Mouse (Mus musculus) 416B (cell line): ENCODE data around the gene Fcmr.

Experiments used
- DNase-seq: peaks from one replicate; pipeline ENCODE4 v3.0.0; 2011; ENCODE audit warnings: low read depth

The Fcmr gene

GRCm38 (mm10) chr1:130857456-130857855 is 8.0 kb upstream of the Fcmr start:
- no peak for DNase-seq

GRCm38 (mm10) chr1:130864238-130864637 is 1.2 kb upstream of the Fcmr start:
- no peak for DNase-seq

GRCm38 (mm10) chr1:130864741-130865140 is 728 bp upstream of the Fcmr start:
- no peak for DNase-seq

- peak; percentile 36 for DNase-seq
Observed at GRCm38 (mm10) chr1:130872912-130873311, 7.4 kb downstream of the Fcmr start.

GRCm38 (mm10) chr1:130875139-130875538 is 9.7 kb downstream of the Fcmr start:
- peak; percentile 62 for DNase-seq

GRCm38 (mm10) chr1:130875910-130876309 is 10.4 kb downstream of the Fcmr start:
- peak; percentile 40 for DNase-seq

GRCm38 (mm10) chr1:130876931-130877509 is 11.6 kb downstream of the Fcmr start:
- DNase-seq: peak; percentile 75

GRCm38 (mm10) chr1:130877889-130878614 is 12.6 kb downstream of the Fcmr start:
- DNase-seq: no peak

- no peak for DNase-seq
Observed at GRCm38 (mm10) chr1:130879927-130880326, 14.5 kb downstream of the Fcmr start.

GRCm38 (mm10) chr1:130883146-130883545 is 17.7 kb downstream of the Fcmr start:
- DNase-seq: no peak

GRCm38 (mm10) chr1:130887354-130887753 is 21.9 kb downstream of the Fcmr start, which contains the start of gene Il24:
TSS of gene Il24 (minus strand) at chr1:130887454.
- DNase-seq: no peak

GRCm38 (mm10) chr1:130892446-130892845 is 27.0 kb downstream of the Fcmr start:
- no peak for DNase-seq

GRCm38 (mm10) chr1:130893329-130894040 is 28.0 kb downstream of the Fcmr start:
- no peak for DNase-seq

GRCm38 (mm10) chr1:130894468-130894867 is 29.0 kb downstream of the Fcmr start:
- no peak for DNase-seq

- DNase-seq: peak; percentile 69
Observed at GRCm38 (mm10) chr1:130902505-130902904, 37.0 kb downstream of the Fcmr start.

- DNase-seq: no peak
Observed at GRCm38 (mm10) chr1:130911401-130912010, 46.0 kb downstream of the Fcmr start, which contains the start of gene Il20. TSS of gene Il20 (minus strand) at chr1:130911451.

GRCm38 (mm10) chr1:130918323-130918980 is 53.0 kb downstream of the Fcmr start:
- DNase-seq: peak; percentile 9

GRCm38 (mm10) chr1:130926484-130926883 is 61.0 kb downstream of the Fcmr start:
- DNase-seq: peak; percentile 21
